Mouse (Mus musculus) natural killer cell, adult 2 months (primary cell): ENCODE results near the gene Trim15.
A peak's percentile ranks its signal among the peaks of the same experiment; 100 is the strongest.

Experiments
- DNase-seq, 2 experiments: peaks; one replicate each; pipeline ENCODE4 v3.0.0; 2022; ENCODE audit warnings: low spot score in 2 of 2

Gene Trim15

DNA sequence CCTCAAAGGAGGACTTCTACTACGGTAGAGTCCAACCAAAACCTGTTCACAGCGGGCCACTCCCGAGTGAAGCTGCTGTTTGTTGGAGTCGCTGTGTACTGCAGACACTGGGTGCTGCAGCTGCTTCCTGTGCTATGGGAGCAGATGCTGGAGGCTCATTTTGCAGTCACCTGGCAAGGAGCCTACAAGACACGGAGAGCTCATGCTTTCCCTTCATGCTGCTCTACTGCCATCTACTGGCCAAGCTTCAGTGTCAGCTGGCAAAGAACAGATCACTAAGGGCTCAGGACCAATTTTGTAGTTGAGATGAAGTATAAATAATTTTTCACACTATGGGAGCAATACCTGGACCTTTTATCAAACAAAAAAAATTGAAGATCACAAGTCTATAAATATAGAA is 41.0 kb downstream of the Trim15 start:
- peak; percentile 62 to 77 for DNase-seq

DNA sequence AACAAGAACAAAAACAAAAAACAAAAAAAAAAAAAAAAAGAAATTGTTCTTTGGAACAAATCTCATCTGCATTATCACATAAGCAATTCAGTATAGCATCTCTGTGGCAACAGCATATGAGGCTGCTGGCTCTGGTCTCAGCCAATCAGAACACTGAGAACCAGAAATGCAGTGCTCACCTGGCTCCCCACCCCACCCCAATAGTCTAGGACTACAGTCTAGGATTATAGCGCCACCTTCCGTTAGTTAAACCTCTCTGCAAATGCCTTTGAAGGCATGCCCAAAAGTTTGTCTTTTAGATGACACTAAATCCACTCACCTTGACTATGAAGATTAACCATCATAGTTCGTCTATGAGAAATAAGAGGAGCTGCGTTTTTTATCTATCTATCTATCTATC is 41.5 kb downstream of the Trim15 start:
- DNase-seq: peak; percentile 20 to 53

DNA sequence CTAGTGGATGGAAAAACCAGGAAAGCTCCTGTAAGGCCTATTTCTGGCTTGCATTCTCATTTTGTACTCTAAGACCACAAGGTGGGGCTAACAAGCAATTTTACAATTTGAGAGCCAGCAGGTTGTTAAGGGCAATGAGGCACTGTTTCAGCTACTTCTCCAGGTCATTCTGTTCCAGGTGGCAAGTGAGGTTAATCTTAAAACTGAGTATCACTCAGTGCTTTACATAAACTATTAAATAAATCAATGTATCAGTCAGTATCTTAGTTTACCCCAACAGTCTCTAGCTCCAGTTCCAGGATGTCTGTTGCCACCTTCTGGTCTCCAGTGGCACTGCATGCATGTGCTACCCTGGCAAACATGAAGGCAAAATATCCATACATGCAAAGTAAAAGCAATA is 43.0 kb downstream of the Trim15 start:
- peak; percentile 40 to 56 for DNase-seq

DNA sequence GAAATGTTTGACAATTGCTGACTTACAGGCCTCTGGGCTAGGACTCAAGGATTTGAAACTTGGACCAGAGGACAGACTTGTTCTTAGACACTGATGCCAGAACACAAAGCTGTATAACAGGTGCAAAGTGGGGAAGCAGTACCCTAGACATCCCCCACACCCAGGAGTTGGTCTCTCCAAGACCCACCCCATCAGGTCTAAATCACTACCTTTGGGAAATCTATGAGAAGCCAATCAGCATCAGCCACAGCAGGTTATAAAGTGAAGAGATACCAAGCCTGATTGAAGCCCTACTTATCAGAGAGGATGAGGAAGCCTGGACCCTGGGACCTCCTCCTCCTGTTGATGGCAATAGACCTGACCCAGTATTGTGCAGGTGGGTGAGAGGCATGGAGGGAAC is 55.1 kb downstream of the Trim15 start, which contains the start of gene H2-M10.6:
TSS of gene H2-M10.6 (plus strand) at position 301 of the 400 bp plus-strand sequence.
- DNase-seq: no peak
